Mouse (Mus musculus) layer of hippocampus, postnatal 36 days (tissue): ENCODE data around the gene Olfr502. TPM values are rescaled to one million over a fixed set of nuclear protein-coding genes. Genes with fewer than 3 reads are reported as not detected.
"Not testable (repeated sequence)": the region's sequence is repeated elsewhere in the genome, so short reads cannot be mapped to it uniquely, and the experiment has no call there.

Experiments used
- DNase-seq, 2 experiments: peaks; one replicate each; pipeline ENCODE4 v3.0.0; 2022
- total RNA-seq, 2 experiments: library from RNA; stranded (reverse); gene quantifications; 2 replicates each; pipeline ENCODE4 v1.2.3; 2021

The Olfr502 gene
- total RNA-seq: not detected

DNA sequence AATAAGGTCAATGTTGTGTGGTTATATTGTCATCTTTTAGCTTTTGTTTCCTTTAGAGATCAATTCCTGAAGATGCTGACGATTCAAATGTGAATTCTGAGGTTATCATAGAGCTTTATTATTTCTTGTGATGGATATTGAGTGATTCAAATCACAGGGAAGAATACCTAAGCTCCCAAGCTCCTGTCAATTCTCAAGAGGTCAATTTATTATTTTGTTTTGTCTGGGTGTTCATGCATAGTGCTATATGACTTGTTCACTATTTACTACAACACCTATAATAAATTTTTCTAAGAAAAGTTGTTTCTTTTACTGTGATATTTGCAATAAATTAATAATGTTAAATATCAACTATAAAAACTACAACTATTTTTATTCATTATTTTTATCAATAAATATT, at the start of gene Olfr502:
Olfr502 (minus strand) TSS at position 101 of the 400 bp plus-strand sequence.
- no peak for DNase-seq

DNA sequence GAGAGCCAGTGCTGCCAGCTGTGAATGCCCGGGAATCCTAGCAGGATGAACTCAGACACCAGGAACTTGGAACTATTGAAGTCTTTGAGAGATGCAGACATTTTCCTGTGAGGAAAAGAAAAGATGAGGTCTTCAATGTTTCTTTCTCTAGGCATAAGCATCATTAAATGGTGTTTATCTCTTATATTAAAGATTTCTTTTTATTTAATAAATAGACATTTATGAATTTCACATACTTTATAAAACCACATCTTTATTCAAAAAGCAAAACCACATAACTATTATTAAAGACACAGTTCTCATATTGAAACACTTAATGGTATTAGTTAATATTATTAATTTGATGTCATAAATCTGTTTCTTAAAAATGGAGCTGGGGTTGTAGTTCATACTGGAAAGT, 40.8 kb upstream of the Olfr502 start, which contains the start of gene Olfr504:
Olfr504 (minus strand) TSS at position 101 of the 400 bp plus-strand sequence.
- DNase-seq: no peak

DNA sequence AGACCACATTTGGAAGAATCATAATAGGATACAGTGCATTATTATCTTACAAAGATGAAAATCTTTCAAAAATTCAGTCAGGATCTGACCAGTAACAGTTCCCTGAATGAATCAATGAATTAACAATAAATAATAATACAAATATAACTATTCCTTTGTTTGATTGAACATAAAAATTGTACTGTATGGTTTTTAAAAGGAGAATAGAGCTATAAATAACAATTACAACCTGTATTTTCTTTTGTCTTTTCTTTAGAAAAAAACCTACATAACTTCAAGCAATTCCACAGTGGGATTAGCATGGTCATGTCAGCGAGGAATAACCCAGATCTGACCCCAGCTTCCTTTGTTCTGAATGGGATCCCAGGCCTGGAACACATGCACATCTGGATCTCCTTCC, 19.4 kb upstream of the Olfr502 start, which contains the start of gene Olfr503:
Olfr503 (plus strand) TSS at position 301 of the 400 bp plus-strand sequence.
- not testable (repeated sequence) for DNase-seq

DNA sequence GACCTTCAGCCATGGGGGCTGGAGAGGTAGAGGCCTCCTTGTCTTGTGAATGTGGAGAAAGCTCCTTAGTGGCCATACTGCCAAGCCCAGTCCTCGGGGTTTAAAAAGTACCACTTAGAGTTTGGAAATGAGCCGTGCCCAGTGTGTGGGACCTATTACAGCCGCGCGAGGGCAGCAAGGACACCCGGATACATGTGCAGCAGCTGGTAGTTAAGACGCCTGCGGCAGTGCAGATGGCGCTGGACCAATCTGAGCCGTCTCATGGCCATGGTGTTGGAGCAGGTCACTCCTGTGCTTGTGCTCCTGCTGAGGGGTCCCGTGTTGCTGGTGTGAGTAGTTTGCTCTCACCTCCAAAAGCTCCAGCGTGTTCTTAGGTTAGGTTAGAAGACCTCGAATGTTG, 17.6 kb upstream of the Olfr502 start:
- DNase-seq: no peak

Other genes with a start within 250 kb of the Olfr502 start
- not detected for gene Olfr490, start 236.1 kb downstream of the Olfr502 start, total RNA-seq
- not detected for gene Olfr491, start 211.6 kb downstream of the Olfr502 start, total RNA-seq
- gene Olfr492, start 201.4 kb downstream of the Olfr502 start, total RNA-seq: not detected
- gene Olfr493, start 178.1 kb downstream of the Olfr502 start, total RNA-seq: not detected
- gene Olfr494, start 159.7 kb downstream of the Olfr502 start, total RNA-seq: not detected
- not detected for gene Olfr495, start 131.9 kb downstream of the Olfr502 start, total RNA-seq
- gene Olfr497, start 104.6 kb downstream of the Olfr502 start, total RNA-seq: not detected
- not detected for gene Olfr498, start 59.7 kb downstream of the Olfr502 start, total RNA-seq
- gene Olfr503, start 19.5 kb upstream of the Olfr502 start, total RNA-seq: not detected
- gene Olfr504, start 40.7 kb upstream of the Olfr502 start, total RNA-seq: not detected
- gene Olfr506, start 85.7 kb upstream of the Olfr502 start, total RNA-seq: not detected
- gene Olfr507, start 96.7 kb upstream of the Olfr502 start, total RNA-seq: not detected
- not detected for gene Olfr508, start 104.9 kb upstream of the Olfr502 start, total RNA-seq
- gene Olfr509, start 126.8 kb upstream of the Olfr502 start, total RNA-seq: under 1 TPM in 1 of 2 experiments, not detected in 1; 0.10 TPM
- not detected for gene Olfr510, start 141.4 kb upstream of the Olfr502 start, total RNA-seq
- gene Olfr512, start 188.3 kb upstream of the Olfr502 start, total RNA-seq: not detected
- not detected for gene Olfr513, start 225.9 kb upstream of the Olfr502 start, total RNA-seq